Mouse (Mus musculus) lung, embryonic 14.5 days (tissue): ENCODE measurements at regions not wholly inside any gene's neighbourhood (a gene's known extent, or its start where the extent isn't known, plus 50 kb on each side); places are given as distances from the start of the nearest gene placed in this dataset.

ENCODE experiments used
- ATAC-seq: fragments of 200-750 bp; cut with Nextera tagmentation; 2 replicates; pipeline ENCODE4 v1.8.0; 2017; ENCODE audit warnings: mild to moderate bottlenecking, moderate TSS enrichment, moderate library complexity; ENCODE audit not compliant: insufficient read depth
- DNase-seq: peaks from one replicate; pipeline ENCODE4 v3.0.0-alpha.2; 2015
- H3K27ac ChIP-seq: fragments of 300-500 bp; sonication (generic); 2 replicates; pipeline ENCODE4 v1.5.1; 2014; ENCODE audit warnings: low read depth, mild to moderate bottlenecking, moderate library complexity
- H3K27me3 ChIP-seq: fragments of 300-500 bp; sonication (generic); 2 replicates; pipeline ENCODE4 v1.6.1; 2014; ENCODE audit warnings: low read length, control low read depth; ENCODE audit not compliant: insufficient read depth
- H3K36me3 ChIP-seq: fragments of 300-500 bp; sonication (generic); 2 replicates; pipeline ENCODE4 v1.6.1; 2014; ENCODE audit warnings: control low read depth; ENCODE audit not compliant: insufficient read depth
- H3K4me1 ChIP-seq: fragments of 300-500 bp; sonication (generic); 2 replicates; pipeline ENCODE4 v1.6.1; 2014; ENCODE audit warnings: antibody characterized with exemption, control low read depth; ENCODE audit not compliant: insufficient read depth
- H3K4me2 ChIP-seq: fragments of 300-500 bp; sonication (generic); 2 replicates; pipeline ENCODE4 v1.6.1; 2014; ENCODE audit warnings: mild to moderate bottlenecking
- H3K4me3 ChIP-seq: fragments of 300-500 bp; sonication (generic); 2 replicates; pipeline ENCODE4 v1.5.1; 2014; ENCODE audit warnings: low read depth, low read length
- H3K9ac ChIP-seq: fragments of 300-500 bp; sonication (generic); 2 replicates; pipeline ENCODE4 v1.6.1; 2014
- H3K9me3 ChIP-seq: fragments of 300-500 bp; sonication (generic); 2 replicates; pipeline ENCODE4 v1.6.1; 2016; ENCODE audit warnings: low read depth, low read length, control low read depth
- CTCF ChIP-seq: IDR thresholded peaks from 2 replicates; pipeline ENCODE4 v1.5.1; 2016; ENCODE audit warnings: antibody characterized with exemption, low read depth
- WGBS: fragments of 180-500 bp; shearing (Covaris S2); extraction: QIAGEN DNeasy Blood & Tissue Kit; methylation state at CpG from one replicate; pipeline ENCODE4 v1.1.7; 2014; 5-methylcytosine and 5-hydroxymethylcytosine counted together

GRCm38 (mm10) chr2:92691438-92691837 is 91.9 kb downstream of the Chst1 start:
- H3K4me3 ChIP-seq = no peak overlapping the region
- no peaks in the 10 kb centered on the region for H3K4me1 ChIP-seq
- ATAC-seq = no peak
- H3K36me3 ChIP-seq = no peaks in the 10 kb centered on the region
- H3K27me3 ChIP-seq = no peaks in the 10 kb centered on the region
- H3K9me3 ChIP-seq = no peaks in the 10 kb centered on the region
- no peak overlapping the region for H3K9ac ChIP-seq
- no peak for DNase-seq
- WGBS = 61% methylated on average over 2 of the region's 2 CpGs
- no peak overlapping the region for H3K27ac ChIP-seq
- no peak overlapping the region for H3K4me2 ChIP-seq
- no peak for TF ChIP-seq CTCF

GRCm38 (mm10) chr2:92692623-92693022 is 93.1 kb downstream of the Chst1 start:
- 62% methylated on average over 1 of the region's 1 CpGs for WGBS
- H3K27ac ChIP-seq = no peak overlapping the region
- H3K27me3 ChIP-seq = no peaks in the 10 kb centered on the region
- DNase-seq = no peak
- H3K4me3 ChIP-seq = no peak overlapping the region
- no peak for ATAC-seq
- H3K4me1 ChIP-seq = no peaks in the 10 kb centered on the region
- peak; percentile 28; the same call in 1 of the 2 replicates for TF ChIP-seq CTCF
- no peaks in the 10 kb centered on the region for H3K36me3 ChIP-seq
- H3K4me2 ChIP-seq = no peak overlapping the region
- H3K9me3 ChIP-seq = no peaks in the 10 kb centered on the region
- H3K9ac ChIP-seq = no peak overlapping the region

GRCm38 (mm10) chr2:92693024-92693423 is 93.5 kb downstream of the Chst1 start:
- H3K9me3 ChIP-seq = no peaks in the 10 kb centered on the region
- no peaks in the 10 kb centered on the region for H3K36me3 ChIP-seq
- DNase-seq (no peak), ATAC-seq (no peak)
- H3K27me3 ChIP-seq = no peaks in the 10 kb centered on the region
- H3K9ac ChIP-seq = no peak overlapping the region
- no peaks in the 10 kb centered on the region for H3K4me1 ChIP-seq
- no peak overlapping the region for H3K4me3 ChIP-seq
- TF ChIP-seq CTCF = no peak
- no peak overlapping the region for H3K27ac ChIP-seq
- no peak overlapping the region for H3K4me2 ChIP-seq

GRCm38 (mm10) chr2:92694797-92695196 is 95.3 kb downstream of the Chst1 start:
- Histone ChIP-seq H3K4me1 (no peaks in the 10 kb centered on the region), H3K9me3 (no peaks in the 10 kb centered on the region), H3K36me3 (no peaks in the 10 kb centered on the region), H3K4me2 (no peak overlapping the region), H3K9ac (no peak overlapping the region), H3K4me3 (no peak overlapping the region), H3K27me3 (no peaks in the 10 kb centered on the region), H3K27ac (no peak overlapping the region)
- ATAC-seq (no peak), DNase-seq (no peak)
- no peak for TF ChIP-seq CTCF
- WGBS = 68% methylated on average over 2 of the region's 2 CpGs

- TF ChIP-seq CTCF = no peak
- WGBS = 45% methylated on average over 3 of the region's 3 CpGs
These were observed 96.4 kb downstream of the Chst1 start for GRCm38 (mm10) chr2:92695869-92696268.

GRCm38 (mm10) chr2:92697721-92698120 is 98.2 kb downstream of the Chst1 start:
- no peak overlapping the region for H3K4me3 ChIP-seq
- no peak overlapping the region for H3K27ac ChIP-seq
- H3K9ac ChIP-seq = no peak overlapping the region
- no peaks in the 10 kb centered on the region for H3K4me1 ChIP-seq
- H3K4me2 ChIP-seq = no peak overlapping the region
- ATAC-seq = no peak
- TF ChIP-seq CTCF = no peak
- no peak for DNase-seq
- no peaks in the 10 kb centered on the region for H3K27me3 ChIP-seq
- no peaks in the 10 kb centered on the region for H3K9me3 ChIP-seq
- no peaks in the 10 kb centered on the region for H3K36me3 ChIP-seq
- WGBS = 76% methylated on average over 5 of the region's 5 CpGs

More at GRCm38 (mm10) chr2:92695869-92696268, 96.4 kb downstream of the Chst1 start:
- no peak for ATAC-seq
- Histone ChIP-seq H3K27me3 (no peaks in the 10 kb centered on the region), H3K9me3 (no peaks in the 10 kb centered on the region), H3K4me1 (no peaks in the 10 kb centered on the region), H3K4me3 (no peak overlapping the region), H3K9ac (no peak overlapping the region), H3K27ac (no peak overlapping the region), H3K4me2 (no peak overlapping the region), H3K36me3 (no peaks in the 10 kb centered on the region)
- no peak for DNase-seq

GRCm38 (mm10) chr2:92699360-92699759 is 99.9 kb downstream of the Chst1 start:
- ATAC-seq (no peak), DNase-seq (no peak)
- no peak overlapping the region for H3K27ac ChIP-seq
- no peak for TF ChIP-seq CTCF
- H3K36me3 ChIP-seq = no peaks in the 10 kb centered on the region
- no peaks in the 10 kb centered on the region for H3K9me3 ChIP-seq
- H3K4me1 ChIP-seq = no peaks in the 10 kb centered on the region
- no peaks in the 10 kb centered on the region for H3K27me3 ChIP-seq
- H3K9ac ChIP-seq = no peak overlapping the region
- WGBS = 69% methylated on average over 6 of the region's 6 CpGs
- H3K4me2 ChIP-seq = no peak overlapping the region
- H3K4me3 ChIP-seq = no peak overlapping the region

- DNase-seq = no peak
- WGBS = 49% methylated on average over 3 of the region's 3 CpGs
- no peak for TF ChIP-seq CTCF
These were observed 104.5 kb downstream of the Chst1 start for GRCm38 (mm10) chr2:92704035-92704434.

More at GRCm38 (mm10) chr2:92704035-92704434, 104.5 kb downstream of the Chst1 start:
- H3K4me2 ChIP-seq = no peak overlapping the region
- no peaks in the 10 kb centered on the region for H3K27me3 ChIP-seq
- H3K9me3 ChIP-seq = no peaks in the 10 kb centered on the region
- ATAC-seq = no peak
- no peak overlapping the region for H3K9ac ChIP-seq
- H3K36me3 ChIP-seq = no peaks in the 10 kb centered on the region
- H3K4me1 ChIP-seq = no peaks in the 10 kb centered on the region
- no peak overlapping the region for H3K27ac ChIP-seq
- no peak overlapping the region for H3K4me3 ChIP-seq
